Mouse (Mus musculus) intestine, embryonic 16.5 days (tissue): Measurements from ENCODE around the gene Gm13691. TPM values are rescaled to one million over a fixed set of nuclear protein-coding genes. Genes with fewer than 3 reads are reported as not detected.
"Not testable (repeated sequence)": the region's sequence is repeated elsewhere in the genome, so short reads cannot be mapped to it uniquely, and the experiment has no call there.

Experiments used
- ATAC-seq: fragments of 200-750 bp; cut with Nextera tagmentation; 2 replicates; pipeline ENCODE4 v1.8.0; 2017; ENCODE audit warnings: moderate TSS enrichment, moderate library complexity
- H3K27ac ChIP-seq: fragments of 300-500 bp; sonication (generic); 2 replicates; pipeline ENCODE4 v1.5.1; 2014; ENCODE audit warnings: mild to moderate bottlenecking, low read length
- H3K27me3 ChIP-seq: fragments of 300-500 bp; sonication (generic); replicated peaks from 2 replicates; pipeline ENCODE4 v1.6.1; 2014; ENCODE audit warnings: low read length, control low read depth, mixed read lengths; ENCODE audit not compliant: control insufficient read depth, insufficient read depth
- H3K36me3 ChIP-seq: fragments of 300-500 bp; sonication (generic); 2 replicates; pipeline ENCODE4 v1.6.1; 2014; ENCODE audit warnings: low read length, control low read depth; ENCODE audit not compliant: control insufficient read depth, insufficient read depth
- H3K4me1 ChIP-seq: fragments of 300-500 bp; sonication (generic); 2 replicates; pipeline ENCODE4 v1.6.1; 2014; ENCODE audit warnings: low read length, control low read depth, mixed read lengths; ENCODE audit not compliant: control insufficient read depth, insufficient read depth
- H3K4me2 ChIP-seq: fragments of 300-500 bp; sonication (generic); 2 replicates; pipeline ENCODE4 v1.6.1; 2014; ENCODE audit warnings: low read depth, low read length, control low read depth
- H3K4me3 ChIP-seq: fragments of 300-500 bp; sonication (generic); 2 replicates; pipeline ENCODE4 v1.5.1; 2014; ENCODE audit warnings: mild to moderate bottlenecking, low read length
- H3K9ac ChIP-seq: fragments of 300-500 bp; sonication (generic); 2 replicates; pipeline ENCODE4 v1.6.1; 2014; ENCODE audit warnings: low read depth, low read length
- H3K9me3 ChIP-seq: fragments of 300-500 bp; sonication (generic); 2 replicates; pipeline ENCODE4 v1.6.1; 2016; ENCODE audit warnings: low read length, control low read depth; ENCODE audit not compliant: control insufficient read depth
- WGBS: fragments of 180-500 bp; shearing (Covaris S2); extraction: QIAGEN DNeasy Blood & Tissue Kit; methylation state at CpG from one replicate; pipeline ENCODE4 v1.1.7; 2014; 5-methylcytosine and 5-hydroxymethylcytosine counted together
- polyA plus RNA-seq: library from polyadenylated mRNA; unstranded; fragments of >200 nt; fragmentation: Nextera tagmentation; extraction: Ambion mirVana; gene quantifications from 2 replicates; pipeline ENCODE4 v1.2.1, GENCODE M21; 2015

Gm13691 gene
- polyA plus RNA-seq = not detected in 2 replicates

DNA sequence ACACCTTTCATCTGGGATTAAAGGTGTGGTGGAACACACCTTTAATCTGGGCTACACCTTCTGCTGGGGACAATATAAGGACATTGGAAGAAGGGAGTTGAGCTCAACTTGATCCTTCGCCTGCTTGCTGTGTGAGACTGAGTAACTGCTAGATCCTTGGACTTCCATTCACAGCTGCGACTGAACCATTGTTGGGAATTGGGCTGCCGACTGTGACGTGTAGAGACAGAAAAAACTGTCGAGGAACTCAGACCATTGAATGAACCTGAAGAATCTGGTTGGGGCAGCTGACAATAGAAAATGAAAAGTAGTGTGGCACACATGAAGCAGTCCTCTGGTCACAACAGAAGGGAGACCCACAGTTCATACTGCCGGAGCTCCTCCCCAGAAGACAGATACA lies at the start of gene Gm13691:
Gene Gm13691 (plus strand): TSS at position 301 of the 400 bp plus-strand sequence.
- not testable (repeated sequence) for H3K27ac ChIP-seq, H3K4me1 ChIP-seq, ATAC-seq, H3K27me3 ChIP-seq, H3K4me3 ChIP-seq, H3K9ac ChIP-seq, H3K9me3 ChIP-seq, H3K4me2 ChIP-seq, H3K36me3 ChIP-seq
- WGBS = no CpG with 5 or more reads among the region's 6 CpGs

DNA sequence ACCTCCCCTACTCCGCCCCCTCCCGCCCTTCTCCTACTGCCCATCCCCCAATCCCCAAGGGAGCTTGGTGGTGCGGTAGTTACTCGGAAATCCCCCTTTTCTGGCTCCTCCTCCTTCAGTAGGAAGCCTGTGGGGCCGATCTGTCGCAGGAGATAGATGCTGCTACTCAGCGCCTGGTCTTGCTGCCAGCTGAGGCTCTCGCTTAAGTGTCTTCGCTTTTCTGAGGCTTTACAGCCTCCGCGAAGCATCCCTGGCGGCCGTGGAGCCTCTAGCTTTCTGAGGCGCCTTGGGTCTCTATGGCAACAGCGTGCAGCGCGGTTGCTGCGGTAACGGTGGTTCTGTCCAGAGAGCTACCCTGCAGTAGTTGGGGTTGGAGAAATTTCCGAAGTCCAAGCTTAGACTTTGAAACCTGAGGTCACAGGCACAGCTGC lies 49.4 kb upstream of the Gm13691 start, which contains the start of gene Zswim2:
Gene Zswim2 (minus strand): TSS at position 298 of the 431 bp plus-strand sequence.
- Histone ChIP-seq H3K4me3 (no peak within 1 kb of the TSS), H3K9ac (no peak within 1 kb of the TSS), H3K36me3 (no peaks in the 10 kb centered on the region), H3K27ac (no peak within 1 kb of the TSS), H3K27me3 (no peaks in the 10 kb centered on the region), H3K4me2 (0 out of 2 replicates have a peak within 1 kb of the TSS, but pooled peaks have one; percentile 10), H3K9me3 (no peaks in the 10 kb centered on the region), H3K4me1 (peaks cover 2% of the 10 kb centered on the region; the same call in 1 of the 2 replicates)
- peak; percentile 79 for ATAC-seq
- WGBS = 1% methylated on average over 20 of the region's 20 CpGs

DNA sequence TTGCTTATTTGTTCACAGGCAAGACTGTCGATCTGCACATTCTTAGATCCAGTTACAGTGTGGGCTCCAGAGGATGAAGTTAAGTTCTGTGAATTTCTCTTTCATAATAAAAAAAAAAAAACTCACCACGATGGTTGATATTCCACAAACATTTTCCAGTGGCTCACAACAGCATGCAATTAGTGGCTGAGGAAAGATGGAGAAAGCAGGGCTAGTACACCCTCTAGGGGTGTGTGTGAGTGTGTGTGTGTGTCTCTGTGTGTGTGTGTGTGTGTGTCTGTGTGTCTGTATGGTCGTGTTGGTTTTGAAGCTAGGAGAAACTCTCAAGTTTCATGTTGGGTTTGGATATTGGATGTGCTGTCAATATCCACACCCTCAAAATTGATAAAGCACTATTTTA lies 49.0 kb upstream of the Gm13691 start:
- no peak overlapping the region for H3K4me3 ChIP-seq
- no peak overlapping the region for H3K27ac ChIP-seq
- WGBS = 42% methylated on average over 3 of the region's 3 CpGs
- 0 out of 2 replicates have a peak overlapping the region, but pooled peaks have one; percentile 10 for H3K4me2 ChIP-seq
- no peaks in the 10 kb centered on the region for H3K36me3 ChIP-seq
- no peaks in the 10 kb centered on the region for H3K9me3 ChIP-seq
- H3K27me3 ChIP-seq = no peaks in the 10 kb centered on the region
- ATAC-seq = no peak
- H3K9ac ChIP-seq = no peak overlapping the region
- H3K4me1 ChIP-seq = peaks cover 2% of the 10 kb centered on the region; the same call in 1 of the 2 replicates

DNA sequence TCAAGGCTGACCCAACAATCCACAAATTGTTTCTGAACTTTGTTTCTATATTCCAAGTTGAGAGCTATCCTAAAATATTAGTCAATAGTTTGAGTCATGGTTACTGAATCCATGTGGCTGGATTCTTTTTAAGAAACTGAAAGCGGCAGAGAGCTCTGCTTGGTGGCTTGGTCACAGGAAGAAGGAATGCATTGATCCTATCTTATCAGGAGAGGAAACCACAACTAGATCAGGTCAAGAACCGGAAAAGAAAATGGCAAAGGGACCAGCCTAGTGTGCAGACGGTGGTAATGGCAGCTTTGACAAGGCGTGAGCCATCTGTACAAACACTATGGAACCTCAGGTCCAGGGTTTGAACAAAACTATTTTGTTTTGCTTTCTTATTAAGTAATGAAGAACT lies 48.6 kb upstream of the Gm13691 start:
- H3K4me2 ChIP-seq = no peak overlapping the region
- H3K4me1 ChIP-seq = peaks cover 2% of the 10 kb centered on the region; the same call in 1 of the 2 replicates
- H3K9ac ChIP-seq = no peak overlapping the region
- H3K27ac ChIP-seq = no peak overlapping the region
- no peaks in the 10 kb centered on the region for H3K27me3 ChIP-seq
- 70% methylated on average over 4 of the region's 4 CpGs for WGBS
- no peak for ATAC-seq
- H3K36me3 ChIP-seq = no peaks in the 10 kb centered on the region
- no peak overlapping the region for H3K4me3 ChIP-seq
- no peaks in the 10 kb centered on the region for H3K9me3 ChIP-seq

DNA sequence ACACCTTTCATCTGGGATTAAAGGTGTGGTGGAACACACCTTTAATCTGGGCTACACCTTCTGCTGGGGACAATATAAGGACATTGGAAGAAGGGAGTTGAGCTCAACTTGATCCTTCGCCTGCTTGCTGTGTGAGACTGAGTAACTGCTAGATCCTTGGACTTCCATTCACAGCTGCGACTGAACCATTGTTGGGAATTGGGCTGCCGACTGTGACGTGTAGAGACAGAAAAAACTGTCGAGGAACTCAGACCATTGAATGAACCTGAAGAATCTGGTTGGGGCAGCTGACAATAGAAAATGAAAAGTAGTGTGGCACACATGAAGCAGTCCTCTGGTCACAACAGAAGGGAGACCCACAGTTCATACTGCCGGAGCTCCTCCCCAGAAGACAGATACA lies 35.0 kb upstream of the Gm13691 start, which contains the start of gene Gm13698:
Gene Gm13698 (plus strand): TSS at position 301 of the 400 bp plus-strand sequence.
- not testable (repeated sequence) for H3K36me3 ChIP-seq
- WGBS = no CpG with 5 or more reads among the region's 6 CpGs

DNA sequence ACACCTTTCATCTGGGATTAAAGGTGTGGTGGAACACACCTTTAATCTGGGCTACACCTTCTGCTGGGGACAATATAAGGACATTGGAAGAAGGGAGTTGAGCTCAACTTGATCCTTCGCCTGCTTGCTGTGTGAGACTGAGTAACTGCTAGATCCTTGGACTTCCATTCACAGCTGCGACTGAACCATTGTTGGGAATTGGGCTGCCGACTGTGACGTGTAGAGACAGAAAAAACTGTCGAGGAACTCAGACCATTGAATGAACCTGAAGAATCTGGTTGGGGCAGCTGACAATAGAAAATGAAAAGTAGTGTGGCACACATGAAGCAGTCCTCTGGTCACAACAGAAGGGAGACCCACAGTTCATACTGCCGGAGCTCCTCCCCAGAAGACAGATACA lies 29.1 kb upstream of the Gm13691 start, which contains the start of gene Gm13693:
Gene Gm13693 (plus strand): TSS at position 301 of the 400 bp plus-strand sequence.
- H3K4me3 ChIP-seq, H3K4me2 ChIP-seq, H3K27ac ChIP-seq, H3K36me3 ChIP-seq, H3K9ac ChIP-seq, ATAC-seq, H3K4me1 ChIP-seq, H3K27me3 ChIP-seq, H3K9me3 ChIP-seq: not testable (repeated sequence)
- WGBS = no CpG with 5 or more reads among the region's 6 CpGs

More for the DNA sequence above, 35.0 kb upstream of the Gm13691 start, which contains the start of gene Gm13698:
- H3K9me3 ChIP-seq, H3K27ac ChIP-seq, ATAC-seq, H3K4me3 ChIP-seq, H3K4me1 ChIP-seq, H3K9ac ChIP-seq, H3K27me3 ChIP-seq, H3K4me2 ChIP-seq: not testable (repeated sequence)

DNA sequence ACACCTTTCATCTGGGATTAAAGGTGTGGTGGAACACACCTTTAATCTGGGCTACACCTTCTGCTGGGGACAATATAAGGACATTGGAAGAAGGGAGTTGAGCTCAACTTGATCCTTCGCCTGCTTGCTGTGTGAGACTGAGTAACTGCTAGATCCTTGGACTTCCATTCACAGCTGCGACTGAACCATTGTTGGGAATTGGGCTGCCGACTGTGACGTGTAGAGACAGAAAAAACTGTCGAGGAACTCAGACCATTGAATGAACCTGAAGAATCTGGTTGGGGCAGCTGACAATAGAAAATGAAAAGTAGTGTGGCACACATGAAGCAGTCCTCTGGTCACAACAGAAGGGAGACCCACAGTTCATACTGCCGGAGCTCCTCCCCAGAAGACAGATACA lies 23.3 kb upstream of the Gm13691 start, which contains the start of gene Gm13695:
Gene Gm13695 (plus strand): TSS at position 301 of the 400 bp plus-strand sequence.
- not testable (repeated sequence) for H3K27ac ChIP-seq, H3K4me3 ChIP-seq, H3K9ac ChIP-seq, H3K27me3 ChIP-seq, H3K9me3 ChIP-seq, H3K4me1 ChIP-seq, H3K4me2 ChIP-seq, ATAC-seq, H3K36me3 ChIP-seq
- WGBS = no CpG with 5 or more reads among the region's 6 CpGs

DNA sequence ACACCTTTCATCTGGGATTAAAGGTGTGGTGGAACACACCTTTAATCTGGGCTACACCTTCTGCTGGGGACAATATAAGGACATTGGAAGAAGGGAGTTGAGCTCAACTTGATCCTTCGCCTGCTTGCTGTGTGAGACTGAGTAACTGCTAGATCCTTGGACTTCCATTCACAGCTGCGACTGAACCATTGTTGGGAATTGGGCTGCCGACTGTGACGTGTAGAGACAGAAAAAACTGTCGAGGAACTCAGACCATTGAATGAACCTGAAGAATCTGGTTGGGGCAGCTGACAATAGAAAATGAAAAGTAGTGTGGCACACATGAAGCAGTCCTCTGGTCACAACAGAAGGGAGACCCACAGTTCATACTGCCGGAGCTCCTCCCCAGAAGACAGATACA lies 17.5 kb upstream of the Gm13691 start, which contains the start of gene Gm13696:
Gene Gm13696 (plus strand): TSS at position 301 of the 400 bp plus-strand sequence.
- ATAC-seq, H3K4me3 ChIP-seq, H3K36me3 ChIP-seq, H3K4me1 ChIP-seq, H3K4me2 ChIP-seq, H3K27ac ChIP-seq, H3K9ac ChIP-seq, H3K27me3 ChIP-seq, H3K9me3 ChIP-seq: not testable (repeated sequence)
- WGBS = no CpG with 5 or more reads among the region's 6 CpGs

DNA sequence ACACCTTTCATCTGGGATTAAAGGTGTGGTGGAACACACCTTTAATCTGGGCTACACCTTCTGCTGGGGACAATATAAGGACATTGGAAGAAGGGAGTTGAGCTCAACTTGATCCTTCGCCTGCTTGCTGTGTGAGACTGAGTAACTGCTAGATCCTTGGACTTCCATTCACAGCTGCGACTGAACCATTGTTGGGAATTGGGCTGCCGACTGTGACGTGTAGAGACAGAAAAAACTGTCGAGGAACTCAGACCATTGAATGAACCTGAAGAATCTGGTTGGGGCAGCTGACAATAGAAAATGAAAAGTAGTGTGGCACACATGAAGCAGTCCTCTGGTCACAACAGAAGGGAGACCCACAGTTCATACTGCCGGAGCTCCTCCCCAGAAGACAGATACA lies 11.7 kb upstream of the Gm13691 start, which contains the start of gene Gm13694:
Gene Gm13694 (plus strand): TSS at position 301 of the 400 bp plus-strand sequence.
- H3K27ac ChIP-seq, H3K36me3 ChIP-seq, ATAC-seq, H3K9ac ChIP-seq, H3K4me1 ChIP-seq, H3K27me3 ChIP-seq, H3K9me3 ChIP-seq, H3K4me3 ChIP-seq, H3K4me2 ChIP-seq: not testable (repeated sequence)
- WGBS = no CpG with 5 or more reads among the region's 6 CpGs
